Mouse (Mus musculus) left cerebral cortex, adult 2 months (tissue): ENCODE results near the gene Spop. TPM values are rescaled to one million over a fixed set of nuclear protein-coding genes. Genes with fewer than 3 reads are reported as not detected.

ENCODE experiments used
- DNase-seq, 2 experiments: peaks; one replicate each; pipeline ENCODE4 v3.0.0; 2021 to 2022; ENCODE audit warnings: low spot score in 2 of 2, mixed read lengths in 1 of 2; ENCODE audit errors: extremely low spot score in 1 of 2
- H3K27ac ChIP-seq: fragments of 200-600 bp; 2 replicates; pipeline ENCODE4 v1.8.1; 2022
- H3K4me3 ChIP-seq: fragments of 200-600 bp; 2 replicates; pipeline ENCODE4 v1.8.1; 2022
- CTCF ChIP-seq: fragments of 200-600 bp; IDR thresholded peaks from 2 replicates; pipeline ENCODE4 v1.8.1; 2022; ENCODE audit warnings: antibody characterized with exemption, mild to moderate bottlenecking, moderate library complexity
- intact Hi-C: fragments of 180-260 bp; cut with DNase I; formaldehyde crosslinking; loops from one replicate; pipeline ENCODE4 v1.15.1; 2025
- total RNA-seq, 2 experiments: library from RNA; stranded (reverse); gene quantifications; 2 replicates each; pipeline ENCODE4 v1.2.3; 2021

Spop gene
- total RNA-seq, 2 experiments from 2014 or later = 178 to 187 TPM

GRCm38 (mm10) chr11:95392223-95392667, 21.6 kb upstream of the Spop start:
- Histone ChIP-seq H3K4me3 (no peak overlapping the region), H3K27ac (peak overlapping the region; percentile 7; the same call in 1 of the 2 replicates)
- peak; percentile 40 to 50 for DNase-seq
- intact Hi-C loops = no loop called here
- no peak for TF ChIP-seq CTCF

GRCm38 (mm10) chr11:95392708-95393499, 21.0 kb upstream of the Spop start:
- DNase-seq = no peak
- Histone ChIP-seq H3K4me3 (no peak overlapping the region), H3K27ac (peak overlapping the region; percentile 33)
- intact Hi-C loops = no loop called here
- no peak for TF ChIP-seq CTCF

DNA sequence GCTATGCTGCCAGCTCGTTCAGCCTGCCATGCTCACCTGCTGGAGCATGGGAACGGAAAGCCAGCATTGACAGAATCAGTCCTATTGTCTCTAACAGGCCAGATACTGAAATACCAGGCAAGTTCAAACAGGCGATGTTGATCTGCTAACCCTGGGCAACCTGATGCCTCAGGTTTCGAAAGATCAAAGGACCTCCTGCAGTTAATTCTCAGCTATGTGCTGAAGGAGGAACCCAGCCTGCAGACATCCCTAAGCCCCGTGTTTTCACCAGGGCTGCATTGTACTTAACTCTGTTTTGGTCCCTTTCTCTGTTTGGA, 20.4 kb upstream of the Spop start:
- peak overlapping the region; percentile 33; the same call in 1 of the 2 replicates for H3K27ac ChIP-seq
- intact Hi-C loops = no loop called here
- TF ChIP-seq CTCF = no peak
- DNase-seq = no peak
- H3K4me3 ChIP-seq = no peak overlapping the region

DNA sequence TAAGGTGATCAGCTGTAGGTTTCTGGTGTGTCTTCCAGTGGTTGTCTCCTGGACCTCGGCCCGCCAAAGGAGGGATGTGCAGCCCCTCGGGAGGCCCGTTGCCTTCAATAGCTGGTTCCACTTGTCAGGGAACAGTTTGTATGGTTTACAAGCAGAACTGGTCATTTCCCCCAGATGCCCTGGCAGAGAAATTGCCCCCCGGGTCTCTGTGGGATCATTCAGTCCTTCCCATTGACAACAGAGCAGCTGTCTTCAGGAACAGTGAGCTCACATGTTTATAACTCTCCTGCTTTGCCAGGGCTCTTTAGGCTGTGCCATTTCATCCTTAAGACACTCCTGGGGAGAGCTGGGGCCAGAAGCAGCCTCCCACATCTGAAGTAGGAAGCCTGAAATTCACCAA, 19.8 kb upstream of the Spop start:
- intact Hi-C loops = no loop called here

DNA sequence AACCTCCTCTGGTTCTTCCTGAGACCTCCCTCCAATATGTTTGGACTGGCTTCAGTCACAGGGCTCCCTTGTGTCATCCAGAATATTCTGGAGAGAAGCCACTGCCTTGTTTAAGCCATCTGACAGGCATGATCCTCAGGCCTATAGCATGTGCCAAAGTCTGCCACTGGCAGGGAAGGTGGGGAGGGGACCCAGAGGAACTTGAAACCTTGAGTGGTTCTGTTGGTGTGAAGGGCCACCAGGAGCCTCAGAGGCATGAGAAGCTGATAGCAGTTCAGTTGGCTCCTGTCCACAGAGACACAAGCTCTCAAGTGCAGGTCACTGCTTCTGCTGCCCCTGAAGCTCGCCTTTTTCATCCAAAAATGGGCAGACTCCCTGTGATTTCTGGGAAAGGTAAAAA, 17.3 kb upstream of the Spop start:
- no peak for DNase-seq
- Histone ChIP-seq H3K27ac (no peak overlapping the region), H3K4me3 (no peak overlapping the region)
- intact Hi-C loops = no loop called here
- no peak for TF ChIP-seq CTCF

More for the DNA sequence above, 19.8 kb upstream of the Spop start:
- H3K27ac ChIP-seq = peak overlapping the region; percentile 9; the same call in 1 of the 2 replicates
- no peak for DNase-seq
- TF ChIP-seq CTCF = no peak
- H3K4me3 ChIP-seq = no peak overlapping the region

DNA sequence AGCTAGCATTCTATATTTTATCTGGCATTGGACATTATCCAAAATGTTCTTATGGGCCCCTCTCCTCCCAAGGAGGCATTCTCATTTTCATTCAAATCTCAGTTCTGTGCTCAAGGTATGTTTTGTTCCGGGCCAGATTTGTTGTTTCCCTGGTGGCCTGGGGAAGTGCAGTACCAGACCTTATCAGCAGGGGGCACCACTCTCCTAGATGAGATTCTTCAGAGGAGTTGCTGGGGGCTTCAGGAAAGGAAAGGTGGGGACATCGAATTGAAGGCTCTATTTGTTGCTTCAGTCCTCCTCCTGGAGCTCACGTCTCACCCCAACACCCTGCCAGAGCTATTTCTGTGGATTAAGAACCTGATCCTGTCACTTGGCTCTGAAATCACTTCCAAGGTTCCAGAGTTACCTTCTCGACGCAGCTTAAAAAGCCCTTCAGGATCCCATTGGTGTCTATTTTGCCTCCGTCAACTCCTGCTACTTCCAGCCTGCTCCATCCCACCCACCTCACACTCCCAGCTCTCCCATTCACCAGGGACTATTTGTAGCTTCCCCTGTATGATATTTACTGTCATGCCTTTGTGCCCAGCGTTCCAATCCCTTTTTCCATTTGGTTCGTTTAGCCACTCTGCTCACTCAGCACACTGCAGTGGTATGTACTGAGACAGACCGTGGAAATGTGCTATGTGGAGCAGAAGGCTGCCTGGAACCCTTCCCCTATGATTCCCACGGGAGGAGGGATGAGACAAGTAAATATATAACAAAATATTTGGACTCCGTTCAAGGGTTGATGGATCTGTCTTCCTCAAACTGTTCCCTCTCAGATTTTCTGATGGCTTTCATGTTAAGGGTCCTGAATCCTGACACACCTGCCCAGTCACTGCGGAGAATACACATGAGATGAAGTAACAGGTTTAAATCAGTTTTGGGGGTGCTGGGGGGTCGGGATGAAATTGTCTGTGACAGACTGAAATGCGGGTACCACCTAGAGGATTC, 15.7 kb upstream of the Spop start:
- H3K4me3 ChIP-seq = no peak overlapping the region
- intact Hi-C loops = loop anchor here (1.0 to 2.0 kb wide), 3 partner anchors 35 to 122 kb away; no protein-coding TSS in a partner anchor
- peak overlapping the region; percentile 51 for H3K27ac ChIP-seq
- peak; percentile 100 for TF ChIP-seq CTCF
- DNase-seq = peak; percentile 67 to 77

- H3K4me3 ChIP-seq = no peak overlapping the region
- no peak overlapping the region for H3K27ac ChIP-seq
- TF ChIP-seq CTCF = no peak
- intact Hi-C loops = loop anchor here (2.0 to 5.0 kb wide), 3 partner anchors 33 to 1443 kb away; no protein-coding TSS in a partner anchor
- no peak for DNase-seq
Observed at GRCm38 (mm10) chr11:95399520-95400020, 14.3 kb upstream of the Spop start.

DNA sequence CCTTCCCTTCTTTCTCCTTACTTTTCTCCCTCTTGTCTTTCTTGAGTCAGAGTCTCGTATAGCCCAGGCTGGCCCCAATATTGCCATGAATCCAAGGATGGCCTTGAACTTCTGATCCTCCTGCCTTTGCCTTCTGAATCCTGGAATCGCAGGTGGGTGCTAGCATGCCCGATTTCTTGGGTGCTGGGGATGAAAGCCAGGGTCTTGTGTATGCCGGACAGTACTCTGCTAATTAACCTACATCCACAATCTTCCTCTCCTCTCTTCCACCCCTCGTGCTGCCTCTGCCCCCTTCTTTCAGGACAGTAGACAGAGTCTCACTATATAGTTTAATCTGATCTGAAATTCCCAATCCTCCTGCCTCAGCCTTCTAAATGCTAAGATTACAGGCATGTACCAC, 12.3 kb upstream of the Spop start:
- TF ChIP-seq CTCF = no peak
- H3K4me3 ChIP-seq = no peak overlapping the region
- no peak for DNase-seq
- intact Hi-C loops = loop anchor here (5.0 kb wide), 1 partner anchor 1441 kb away; no protein-coding TSS in a partner anchor
- H3K27ac ChIP-seq = no peak overlapping the region

GRCm38 (mm10) chr11:95402196-95402595, 11.7 kb upstream of the Spop start:
- DNase-seq = no peak
- Histone ChIP-seq H3K27ac (no peak overlapping the region), H3K4me3 (no peak overlapping the region)
- intact Hi-C loops = loop anchor here (5.0 kb wide), 1 partner anchor 1440 kb away; no protein-coding TSS in a partner anchor
- no peak for TF ChIP-seq CTCF

GRCm38 (mm10) chr11:95402658-95403101, 11.2 kb upstream of the Spop start:
- Histone ChIP-seq H3K27ac (no peak overlapping the region), H3K4me3 (no peak overlapping the region)
- TF ChIP-seq CTCF = no peak
- intact Hi-C loops = loop anchor here (5.0 kb wide), 1 partner anchor 1440 kb away; no protein-coding TSS in a partner anchor
- DNase-seq = no peak
